Mouse (Mus musculus): ENCODE data around the gene Tmed11. TPM values are rescaled to one million over a fixed set of nuclear protein-coding genes. Genes with fewer than 3 reads are reported as not detected.

Gene Tmed11
- polyA plus RNA-seq, 1 experiment: not detected

GRCm38 (mm10) chr5:108750328-108751210 is 44.6 kb downstream of the Tmed11 start:
- Histone ChIP-seq H3K4me1 (ENCODE audit: control insufficient read depth, insufficient read depth, low read length) (no peaks in the 10 kb centered on the region), H3K27ac (ENCODE audit: control insufficient read depth, insufficient read depth, low read depth, low read length, poor library complexity) (no peak overlapping the region), H3K4me3 (replicated peaks; ENCODE audit: control insufficient read depth, low read depth, low read length) (no peak overlapping the region)
- TF ChIP-seq CTCF (IDR thresholded peaks at IDR 0.05; ENCODE audit: control insufficient read depth, insufficient read depth, low read length) (no peak), POLR2A (IDR thresholded peaks at IDR 0.05; ENCODE audit: borderline replicate concordance, control insufficient read depth, low read depth, low read length) (no peak)
- 70% methylated on average over 5 of the region's 5 CpGs for WGBS

- no peak for TF ChIP-seq POLR2A (IDR thresholded peaks at IDR 0.05; ENCODE audit: borderline replicate concordance, control insufficient read depth, low read depth, low read length)
- no peak overlapping the region for H3K27ac ChIP-seq (ENCODE audit: control insufficient read depth, insufficient read depth, low read depth, low read length, poor library complexity)
- no peaks in the 10 kb centered on the region for H3K4me1 ChIP-seq (ENCODE audit: control insufficient read depth, insufficient read depth, low read length)
- no peak overlapping the region for H3K4me3 ChIP-seq (replicated peaks; ENCODE audit: control insufficient read depth, low read depth, low read length)
- WGBS: 80% methylated on average over 3 of the region's 3 CpGs
Measured at GRCm38 (mm10) chr5:108744629-108745028, 50.5 kb downstream of the Tmed11 start.

- TF ChIP-seq POLR2A (IDR thresholded peaks at IDR 0.05; ENCODE audit: borderline replicate concordance, control insufficient read depth, low read depth, low read length) (no peak), CTCF (IDR thresholded peaks at IDR 0.05; ENCODE audit: control insufficient read depth, insufficient read depth, low read length) (no peak)
- no peak overlapping the region for H3K27ac ChIP-seq (ENCODE audit: control insufficient read depth, insufficient read depth, low read depth, low read length, poor library complexity)
- 59% methylated on average over 2 of the region's 2 CpGs for WGBS
- H3K4me3 ChIP-seq (replicated peaks; ENCODE audit: control insufficient read depth, low read depth, low read length): no peak overlapping the region
- H3K4me1 ChIP-seq (ENCODE audit: control insufficient read depth, insufficient read depth, low read length): no peaks in the 10 kb centered on the region
Measured at GRCm38 (mm10) chr5:108743856-108744255, 51.3 kb downstream of the Tmed11 start.

GRCm38 (mm10) chr5:108742596-108742995 is 52.6 kb downstream of the Tmed11 start:
- no peaks in the 10 kb centered on the region for H3K4me1 ChIP-seq (ENCODE audit: control insufficient read depth, insufficient read depth, low read length)
- no peak overlapping the region for H3K27ac ChIP-seq (ENCODE audit: control insufficient read depth, insufficient read depth, low read depth, low read length, poor library complexity)
- no peak for TF ChIP-seq CTCF (IDR thresholded peaks at IDR 0.05; ENCODE audit: control insufficient read depth, insufficient read depth, low read length)
- TF ChIP-seq POLR2A (IDR thresholded peaks at IDR 0.05; ENCODE audit: borderline replicate concordance, control insufficient read depth, low read depth, low read length): no peak
- no peak overlapping the region for H3K4me3 ChIP-seq (replicated peaks; ENCODE audit: control insufficient read depth, low read depth, low read length)
- 56% methylated on average over 2 of the region's 2 CpGs for WGBS

- Histone ChIP-seq H3K27ac (ENCODE audit: control insufficient read depth, insufficient read depth, low read depth, low read length, poor library complexity) (no peak overlapping the region), H3K4me3 (replicated peaks; ENCODE audit: control insufficient read depth, low read depth, low read length) (no peak overlapping the region), H3K4me1 (ENCODE audit: control insufficient read depth, insufficient read depth, low read length) (no peaks in the 10 kb centered on the region)
- no peak for TF ChIP-seq CTCF (IDR thresholded peaks at IDR 0.05; ENCODE audit: control insufficient read depth, insufficient read depth, low read length)
- TF ChIP-seq POLR2A (IDR thresholded peaks at IDR 0.05; ENCODE audit: borderline replicate concordance, control insufficient read depth, low read depth, low read length): no peak
- WGBS: 60% methylated on average over 2 of the region's 2 CpGs
Measured at GRCm38 (mm10) chr5:108741844-108742243, 53.3 kb downstream of the Tmed11 start.

GRCm38 (mm10) chr5:108727425-108727824 is 67.7 kb downstream of the Tmed11 start:
- H3K4me3 ChIP-seq (replicated peaks; ENCODE audit: control insufficient read depth, low read depth, low read length): no peak overlapping the region
- no peak overlapping the region for H3K27ac ChIP-seq (ENCODE audit: control insufficient read depth, insufficient read depth, low read depth, low read length, poor library complexity)
- TF ChIP-seq POLR2A (IDR thresholded peaks at IDR 0.05; ENCODE audit: borderline replicate concordance, control insufficient read depth, low read depth, low read length): no peak
- TF ChIP-seq CTCF (IDR thresholded peaks at IDR 0.05; ENCODE audit: control insufficient read depth, insufficient read depth, low read length): no peak
- 89% methylated on average over 1 of the region's 1 CpGs for WGBS
- no peaks in the 10 kb centered on the region for H3K4me1 ChIP-seq (ENCODE audit: control insufficient read depth, insufficient read depth, low read length)

Other genes starting within 250 kb of the Tmed11 start
- 3.7 TPM in 1 of 2 replicates, not detected in the other for gene Cplx1, start 245.3 kb downstream of the Tmed11 start, polyA plus RNA-seq (2011; ENCODE audit: insufficient read depth, insufficient read length, low replicate concordance, missing spikeins)
- 36.4 and 52.3 TPM in 2 replicates for gene Gak, start 165.6 kb downstream of the Tmed11 start, polyA plus RNA-seq (2011; ENCODE audit: insufficient read depth, insufficient read length, low replicate concordance, missing spikeins)
- 2.7 and 7.2 TPM in 2 replicates for gene Tmem175, start 165.6 kb downstream of the Tmed11 start, polyA plus RNA-seq (2011; ENCODE audit: insufficient read depth, insufficient read length, low replicate concordance, missing spikeins)
- gene Idua, start 135.0 kb downstream of the Tmed11 start, polyA plus RNA-seq (2011; ENCODE audit: insufficient read depth, insufficient read length, low replicate concordance, missing spikeins): 4.4 and 12.4 TPM in 2 replicates
- gene Dgkq, start 125.7 kb downstream of the Tmed11 start, polyA plus RNA-seq (2011; ENCODE audit: insufficient read depth, insufficient read length, low replicate concordance, missing spikeins): 4.4 and 16.4 TPM in 2 replicates
- 1.8 and 2.2 TPM in 2 replicates for gene Slc26a1, start 119.8 kb downstream of the Tmed11 start, polyA plus RNA-seq (2011; ENCODE audit: insufficient read depth, insufficient read length, low replicate concordance, missing spikeins)
- 6.4 and 8.2 TPM in 2 replicates for gene Fgfrl1, start 103.0 kb downstream of the Tmed11 start, polyA plus RNA-seq (2011; ENCODE audit: insufficient read depth, insufficient read length, low replicate concordance, missing spikeins)
- gene Rnf212, start 20.4 kb downstream of the Tmed11 start, polyA plus RNA-seq (2011; ENCODE audit: insufficient read depth, insufficient read length, low replicate concordance, missing spikeins): 4.6 and 5.6 TPM in 2 replicates
- 0.11 TPM in 1 of 2 replicates, not detected in the other for gene Vmn2r8, start 13.5 kb upstream of the Tmed11 start, polyA plus RNA-seq (2011; ENCODE audit: insufficient read depth, insufficient read length, low replicate concordance, missing spikeins)
- not detected in 2 replicates for gene Vmn2r9, start 57.2 kb upstream of the Tmed11 start, polyA plus RNA-seq (2011; ENCODE audit: insufficient read depth, insufficient read length, low replicate concordance, missing spikeins)
- gene Vmn2r10, start 211.2 kb upstream of the Tmed11 start, polyA plus RNA-seq (2011; ENCODE audit: insufficient read depth, insufficient read length, low replicate concordance, missing spikeins): not detected in 2 replicates